Comparison of ENCODE assay signal across 8 mouse cellular contexts in the genomic region with DNA sequence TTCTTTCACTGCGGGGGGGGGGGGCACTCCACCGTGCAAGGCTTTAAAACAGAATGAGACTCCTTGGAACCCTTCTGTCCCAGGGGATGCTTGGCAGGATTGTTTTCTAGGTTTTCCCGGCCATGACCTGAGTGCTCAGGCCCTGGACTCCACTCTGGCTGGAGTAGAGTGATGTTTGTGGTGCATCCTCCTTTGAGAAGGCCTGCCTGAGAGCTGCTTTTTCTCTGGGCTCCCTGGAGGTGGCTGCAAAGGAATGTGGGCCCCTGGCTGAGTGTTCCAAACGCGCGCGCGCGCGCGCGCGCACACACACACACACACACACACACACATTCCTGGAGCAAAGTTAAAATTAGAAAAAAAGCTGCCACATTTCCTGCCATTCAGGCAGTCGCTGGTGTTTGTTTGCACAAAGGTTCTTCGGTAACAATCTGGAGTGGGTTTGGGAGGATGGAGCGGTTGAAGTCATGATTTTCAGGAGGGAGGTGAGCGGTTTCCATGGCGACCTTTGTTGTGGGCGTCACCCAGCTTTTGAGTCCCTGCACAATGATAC. TPM values are rescaled to one million over a fixed set of nuclear protein-coding genes. Genes with fewer than 3 reads are reported as not detected.
DNase-seq lines count a peak whose midpoint lies in the region; ATAC-seq and TF ChIP-seq lines count a peak whose summit lies in the region.

No protein-coding gene starts in this region.

- TF ChIP-seq CTCF in E14TG2a.4 (conservative IDR thresholded peaks at IDR 0.05; ENCODE audit: low read length), result no peak

- peaks cover 82% of the 10 kb centered on the region for H3K4me1 ChIP-seq in E14TG2a.4 (replicated peaks; ENCODE audit: low read depth, low read length)
- peaks cover 27% of the 10 kb centered on the region for H3K4me1 ChIP-seq in midbrain, embryonic 16.5 days (ENCODE audit: control insufficient read depth, insufficient read depth, low read length)

- no peaks in the 10 kb centered on the region for H3K27me3 ChIP-seq in E14TG2a.4 (ENCODE audit: insufficient read depth, low read length)
- no peaks in the 10 kb centered on the region for H3K27me3 ChIP-seq in midbrain, embryonic 16.5 days (ENCODE audit: control insufficient read depth, insufficient read depth, low read depth, low read length)

- 3% methylated on average over 19 of the region's 19 CpGs for WGBS in midbrain, embryonic 16.5 days

- intact Hi-C loops in left cerebral cortex, postnatal 10 days (cut with DNase I), result no loop called here

- H3K9me3 ChIP-seq in E14TG2a.4 (ENCODE audit: low read length), result no peaks in the 10 kb centered on the region
- H3K9me3 ChIP-seq in midbrain, embryonic 16.5 days (replicated peaks; ENCODE audit: control insufficient read depth, low read length, poor library complexity, severe bottlenecking), result no peaks in the 10 kb centered on the region

- peak overlapping the region; percentile 46; the same call in 1 of the 2 replicates for H3K4me3 ChIP-seq in E14TG2a.4 (replicated peaks; ENCODE audit: low read length)
- no peak overlapping the region for H3K4me3 ChIP-seq in midbrain, embryonic 16.5 days (ENCODE audit: low read depth, low read length)

- 0 out of 2 replicates have a peak overlapping the region, but pooled peaks have one; percentile 22 for H3K27ac ChIP-seq in midbrain, embryonic 16.5 days (ENCODE audit: low read length)

- H3K9ac ChIP-seq in midbrain, embryonic 16.5 days (ENCODE audit: low read depth, low read length), result 0 out of 2 replicates have a peak overlapping the region, but pooled peaks have one; percentile 0

- no peaks in the 10 kb centered on the region for H3K36me3 ChIP-seq in E14TG2a.4 (ENCODE audit: insufficient read depth, low read length)
- no peaks in the 10 kb centered on the region for H3K36me3 ChIP-seq in midbrain, embryonic 16.5 days (ENCODE audit: control insufficient read depth, insufficient read depth, low read length)

- DNase-seq in embryo, embryonic 11.5 days (ENCODE audit: low read depth, low spot score), result peak; percentile 51
- peak; percentile 58 for DNase-seq in gastrocnemius, postnatal 25 days
- peak; percentile 74 for DNase-seq in induced T-regulatory cell, adult 2 months (ENCODE audit: low read depth)
- peak; percentile 60 to 78 for DNase-seq in left cerebral cortex, postnatal 10 days (ENCODE audit: extremely low spot score in 1 of 2, low spot score in 2 of 2)
- DNase-seq in thymus, postnatal 14 days, result peak; percentile 61
- DNase-seq in spleen, postnatal 14 days (ENCODE audit: low spot score in 2 of 2), result no peak

- peak; percentile 41; the same call in 1 of the 2 replicates for ATAC-seq in midbrain, embryonic 16.5 days

- peak overlapping the region; percentile 9 for H3K4me2 ChIP-seq in midbrain, embryonic 16.5 days (ENCODE audit: low read length)

RNA-seq across cellular contexts. Expression of a gene that starts 22.3 kb away (rescaled TPM):
- 1 to 10 TPM; 3.2 to 3.4 TPM for total RNA-seq in gastrocnemius, postnatal 25 days (2021)
- 10 to 100 TPM; 24.4 to 25.9 TPM for total RNA-seq in left cerebral cortex, postnatal 10 days (2021)
- 13.3 and 13.6 TPM in 2 replicates for polyA plus RNA-seq in midbrain, embryonic 16.5 days (2015; fragmentation: Nextera tagmentation; extraction: Ambion mirVana)

Comparison
In these comparisons a context has a peak if more than half of its experiments do, and no peak if none do; other contexts are left out.
1. DNase-seq: peak in embryo, embryonic 11.5 days (single experiment), gastrocnemius, postnatal 25 days (single experiment), induced T-regulatory cell, adult 2 months (single experiment), left cerebral cortex, postnatal 10 days (2 of 2) and thymus, postnatal 14 days (single experiment); none in spleen, postnatal 14 days (0 of 2).
2. RNA of a gene that starts 22.3 kb away (total RNA-seq): 24.4 to 25.9 TPM in left cerebral cortex, postnatal 10 days; 3.2 to 3.4 TPM in gastrocnemius, postnatal 25 days; every median in the first group is over 4 times any median in the second.